Mouse (Mus musculus) MEL (cell line): ENCODE data around the gene Aldh5a1. TPM values are rescaled to one million over a fixed set of nuclear protein-coding genes. Genes with fewer than 3 reads are reported as not detected.
"Not testable (repeated sequence)": the region's sequence is repeated elsewhere in the genome, so short reads cannot be mapped to it uniquely, and the experiment has no call there.

Experiments
- DNase-seq: peaks from one replicate; pipeline ENCODE4 v3.0.0; 2011; ENCODE audit warnings: low read depth, low spot score
- H3K27ac ChIP-seq: 2 replicates; pipeline ENCODE4 v1.5.1; 2012; ENCODE audit warnings: low read depth, mild to moderate bottlenecking, control low read depth, low read length, moderate library complexity; ENCODE audit not compliant: control insufficient read depth
- H3K27me3 ChIP-seq, 2 experiments: fragments of 150-350 bp in 1 of 2; sonication (generic) in 1 of 2; 2 replicates each; pipeline ENCODE4 v1.6.1; 2012; ENCODE audit warnings: low read length in 2 of 2, mild to moderate bottlenecking in 2 of 2, improper control_type of control experiment in 1 of 2, moderate library complexity in 1 of 2; ENCODE audit not compliant: insufficient read depth in 2 of 2, control insufficient read depth in 1 of 2
- H3K36me3 ChIP-seq, 2 experiments: 2 replicates each; pipeline ENCODE4 v1.6.1; 2012 to 2014; ENCODE audit warnings: low read length in 2 of 2, improper control_type of control experiment in 1 of 2, inconsistent platforms in 1 of 2, mild to moderate bottlenecking in 1 of 2; ENCODE audit not compliant: insufficient read depth in 2 of 2, control insufficient read depth in 1 of 2
- H3K4me1 ChIP-seq, 2 experiments: fragments of 150-350 bp in 1 of 2; sonication (generic) in 1 of 2; 2 replicates each; pipeline ENCODE4 v1.6.1; 2012; ENCODE audit warnings: low read length in 2 of 2, improper control_type of control experiment in 1 of 2, mild to moderate bottlenecking in 1 of 2; ENCODE audit not compliant: insufficient read depth in 2 of 2, control insufficient read depth in 1 of 2
- H3K4me3 ChIP-seq, 2 experiments: fragments of 150-350 bp in 1 of 2; sonication (generic) in 1 of 2; 2 replicates each; pipeline ENCODE4 v1.5.1; 2012; ENCODE audit warnings: low read depth in 2 of 2, low read length in 2 of 2, mild to moderate bottlenecking in 2 of 2, moderate library complexity in 2 of 2, control low read depth in 1 of 2, improper control_type of control experiment in 1 of 2; ENCODE audit not compliant: control insufficient read depth in 1 of 2, insufficient read depth in 1 of 2
- H3K79me2 ChIP-seq: 2 replicates; pipeline ENCODE4 v1.6.1; 2012; ENCODE audit warnings: mild to moderate bottlenecking, low read length, moderate library complexity; ENCODE audit not compliant: control insufficient read depth, poor library complexity, insufficient read depth
- H3K9ac ChIP-seq: 2 replicates; pipeline ENCODE4 v1.6.1; 2012; ENCODE audit warnings: low read depth, mild to moderate bottlenecking, control low read depth, low read length, moderate library complexity; ENCODE audit not compliant: control insufficient read depth, poor library complexity, severe bottlenecking
- H3K9me3 ChIP-seq: fragments of 150-350 bp; sonication (generic); replicated peaks from 2 replicates; pipeline ENCODE4 v1.6.1; 2012; ENCODE audit warnings: mild to moderate bottlenecking, low read length, improper control_type of control experiment, moderate library complexity; ENCODE audit not compliant: insufficient read depth
- CTCF ChIP-seq, 3 experiments: IDR thresholded peaks in 2 of 3; conservative IDR thresholded peaks in 1 of 3; 2 replicates each; pipeline ENCODE4 v1.5.1; 2011 to 2012; ENCODE audit warnings: low read length in 3 of 3, low read depth in 2 of 3, mild to moderate bottlenecking in 2 of 3, improper control_type of control experiment in 1 of 3, inconsistent platforms in 1 of 3, mixed read lengths in 1 of 3, moderate library complexity in 1 of 3; ENCODE audit not compliant: control insufficient read depth in 1 of 3, insufficient read depth in 1 of 3, poor library complexity in 1 of 3, severe bottlenecking in 1 of 3
- E2F4 ChIP-seq: IDR thresholded peaks from 2 replicates; pipeline ENCODE4 v1.6.1; 2011; ENCODE audit warnings: low read depth, low read length, improper control_type of control experiment, borderline replicate concordance
- ETS1 ChIP-seq: IDR thresholded peaks from 2 replicates; pipeline ENCODE4 v1.6.1; 2012; ENCODE audit warnings: low read depth, mild to moderate bottlenecking, inconsistent platforms, low read length, improper control_type of control experiment, moderate library complexity
- MAFK ChIP-seq: IDR thresholded peaks from 2 replicates; pipeline ENCODE4 v1.6.1; 2011; ENCODE audit warnings: low read depth, mild to moderate bottlenecking, low read length, improper control_type of control experiment, borderline replicate concordance
- MAX ChIP-seq: IDR thresholded peaks from 2 replicates; pipeline ENCODE4 v1.6.1; 2011; ENCODE audit warnings: low read length, improper control_type of control experiment
- MXI1 ChIP-seq: IDR thresholded peaks from 2 replicates; pipeline ENCODE4 v1.6.1; 2011; ENCODE audit warnings: mild to moderate bottlenecking, low read depth, low read length, improper control_type of control experiment
- MYC ChIP-seq: IDR thresholded peaks from 2 replicates; pipeline ENCODE4 v1.6.1; 2011; ENCODE audit warnings: low read depth, mild to moderate bottlenecking, low read length, improper control_type of control experiment, moderate library complexity
- POLR2A ChIP-seq, 2 experiments: IDR thresholded peaks; 2 replicates each; pipeline ENCODE4 v1.6.1; 2011 to 2012; ENCODE audit warnings: low read length in 2 of 2, mild to moderate bottlenecking in 2 of 2, control low read depth in 1 of 2, improper control_type of control experiment in 1 of 2, low read depth in 1 of 2, moderate library complexity in 1 of 2; ENCODE audit not compliant: control insufficient read depth in 1 of 2, insufficient read depth in 1 of 2, poor library complexity in 1 of 2
- POLR2AphosphoS5 ChIP-seq: IDR thresholded peaks from 2 replicates; pipeline ENCODE4 v1.6.1; 2012; ENCODE audit warnings: low read depth, borderline replicate concordance, mild to moderate bottlenecking, inconsistent platforms, low read length, moderate library complexity, mixed read lengths
- SIN3A ChIP-seq: IDR thresholded peaks from 2 replicates; pipeline ENCODE4 v1.6.1; 2012; ENCODE audit warnings: low read length, improper control_type of control experiment, inconsistent platforms
- TAL1 ChIP-seq: IDR thresholded peaks from 2 replicates; pipeline ENCODE4 v1.6.1; 2012; ENCODE audit warnings: mild to moderate bottlenecking, inconsistent platforms, low read length, moderate library complexity, mixed read lengths
- TBP ChIP-seq: IDR thresholded peaks from 2 replicates; pipeline ENCODE4 v1.8.0; 2011; ENCODE audit warnings: low read depth, low read length, improper control_type of control experiment
- TCF12 ChIP-seq: IDR thresholded peaks from 2 replicates; pipeline ENCODE4 v1.6.1; 2014; ENCODE audit warnings: low read depth, mild to moderate bottlenecking, inconsistent platforms, low read length, improper control_type of control experiment, moderate library complexity
- UBTF ChIP-seq: IDR thresholded peaks from 2 replicates; pipeline ENCODE4 v1.6.1; 2012; ENCODE audit warnings: low read depth, mild to moderate bottlenecking, inconsistent platforms, low read length, improper control_type of control experiment, moderate library complexity, borderline replicate concordance; ENCODE audit not compliant: insufficient read depth
- USF1 ChIP-seq: IDR thresholded peaks from 2 replicates; pipeline ENCODE4 v1.6.1; 2014; ENCODE audit warnings: low read depth, mild to moderate bottlenecking, inconsistent platforms, low read length, improper control_type of control experiment, moderate library complexity
- ZMIZ1 ChIP-seq: IDR thresholded peaks from 2 replicates; pipeline ENCODE4 v1.6.1; 2012; ENCODE audit warnings: low read depth, mild to moderate bottlenecking, inconsistent platforms, low read length, improper control_type of control experiment, moderate library complexity
- polyA plus RNA-seq, 2 experiments: library from polyadenylated mRNA; stranded (reverse) in 1 of 2; unstranded in 1 of 2; fragments of >175 nt in 1 of 2; fragments of >200 nt in 1 of 2; gene quantifications; 2 replicates each; pipeline versions ENCODE4 v1.2.1 to v1.2.4; 2012; ENCODE audit warnings: low replicate concordance in 2 of 2, low read depth in 1 of 2; ENCODE audit not compliant: insufficient read length in 2 of 2, insufficient read depth in 1 of 2, missing spikeins in 1 of 2
- total RNA-seq: library from RNA; depleted of rRNA; stranded (reverse); fragments of 300-350 nt; gene quantifications from 2 replicates; pipeline ENCODE4 v1.2.3, GENCODE M21; 2012

Aldh5a1 gene
- total and polyA plus RNA-seq, 3 experiments, result 0.04 to 0.15 TPM; not detected in 1

DNA sequence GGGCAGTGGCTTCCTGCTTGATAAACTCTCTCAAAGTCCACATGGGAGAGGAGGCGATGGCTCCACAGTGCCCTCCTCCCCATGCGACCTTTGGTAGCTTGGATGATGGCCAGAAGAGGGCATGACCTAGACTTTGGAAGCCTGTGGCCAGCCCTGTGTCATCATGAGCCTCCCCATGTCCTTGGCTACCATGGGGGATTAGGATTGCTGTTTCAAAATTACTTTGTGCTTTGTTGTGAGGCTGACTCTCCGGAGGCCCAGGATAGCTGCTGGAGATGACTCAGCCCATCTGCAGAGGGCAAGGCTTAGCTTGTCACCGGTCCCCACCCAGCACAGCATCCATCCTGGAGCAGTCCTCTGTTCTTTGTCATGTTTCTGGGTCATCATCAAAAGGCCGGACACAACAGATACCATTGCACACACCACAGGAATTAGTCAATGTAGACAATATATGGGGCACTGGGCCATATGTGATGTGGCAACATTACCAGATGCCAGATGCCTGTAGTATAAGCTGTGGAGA is 40.4 kb upstream of the Aldh5a1 start:
- no peaks in the 10 kb centered on the region for H3K27me3 ChIP-seq
- no peak for TF ChIP-seq UBTF
- no peak for TF ChIP-seq TAL1
- no peak for TF ChIP-seq ZMIZ1
- TF ChIP-seq TBP, result no peak
- TF ChIP-seq USF1, result no peak
- H3K36me3 ChIP-seq, result no peaks in the 10 kb centered on the region
- no peak overlapping the region for H3K9ac ChIP-seq
- no peak for DNase-seq
- H3K9me3 ChIP-seq, result no peaks in the 10 kb centered on the region
- no peak overlapping the region for H3K27ac ChIP-seq
- H3K4me1 ChIP-seq, result no peaks in the 10 kb centered on the region
- no peak overlapping the region for H3K4me3 ChIP-seq
- no peaks in the 10 kb centered on the region for H3K79me2 ChIP-seq

- Histone ChIP-seq H3K4me1 (no peaks in the 10 kb centered on the region), H3K36me3 (no peaks in the 10 kb centered on the region), H3K9ac (no peak overlapping the region), H3K27me3 (no peaks in the 10 kb centered on the region), H3K79me2 (no peaks in the 10 kb centered on the region), H3K4me3 (no peak overlapping the region), H3K9me3 (no peaks in the 10 kb centered on the region), H3K27ac (no peak overlapping the region)
- DNase-seq, result no peak
- TF ChIP-seq E2F4 (no peak), POLR2AphosphoS5 (no peak), MXI1 (no peak), USF1 (no peak), SIN3A (no peak), CTCF (IDR thresholded peaks at IDR 0.05 in 2 of 3, conservative IDR thresholded peaks at IDR 0.05 in 1 of 3; ENCODE audit: control insufficient read depth in 1 of 3, insufficient read depth in 1 of 3, low read depth in 2 of 3, low read length in 3 of 3, poor library complexity in 1 of 3, severe bottlenecking in 1 of 3) (no peak), MAFK (no peak), MAX (no peak), TCF12 (no peak), POLR2A (IDR thresholded peaks at IDR 0.05; ENCODE audit: control insufficient read depth in 1 of 2, insufficient read depth in 1 of 2, low read depth in 1 of 2, low read length in 2 of 2, poor library complexity in 1 of 2) (no peak), ETS1 (no peak), MYC (no peak)
Measured at GRCm38 (mm10) chr13:24976384-24976783, 38.9 kb upstream of the Aldh5a1 start.

DNA sequence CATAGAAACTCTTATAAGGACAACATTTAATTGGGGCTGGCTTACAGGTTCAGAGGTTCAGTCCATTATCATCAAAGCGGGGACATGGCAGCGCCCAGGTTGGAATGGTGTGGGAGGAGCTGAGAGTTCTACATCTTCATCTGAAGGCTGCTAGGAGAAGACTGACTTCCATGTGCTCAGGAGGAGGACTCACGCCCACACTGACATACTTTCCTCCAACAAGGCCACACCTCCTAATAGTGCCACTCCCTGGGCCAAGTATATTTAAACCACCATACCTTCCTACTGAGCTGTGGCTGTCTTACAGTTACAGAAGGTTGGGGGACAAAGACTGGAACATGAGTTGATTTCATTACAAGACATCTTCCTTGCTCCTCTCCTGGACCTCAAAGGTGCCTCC is 34.3 kb upstream of the Aldh5a1 start:
- H3K79me2 ChIP-seq, H3K27me3 ChIP-seq, H3K4me1 ChIP-seq, H3K36me3 ChIP-seq, H3K4me3 ChIP-seq, H3K9me3 ChIP-seq, H3K27ac ChIP-seq, DNase-seq, H3K9ac ChIP-seq: not testable (repeated sequence)
